Mouse (Mus musculus) layer of hippocampus, adult 2 months (tissue): ENCODE measurements at regions not wholly inside any gene's neighbourhood (a gene's known extent, or its start where the extent isn't known, plus 50 kb on each side); places are given as distances from the start of the nearest gene placed in this dataset.

Experiments
- DNase-seq, 2 experiments: peaks; one replicate each; pipeline ENCODE4 v3.0.0; 2022; ENCODE audit warnings: low spot score in 2 of 2
- H3K27ac ChIP-seq: fragments of 200-600 bp; 2 replicates; pipeline ENCODE4 v1.8.1; 2022
- H3K4me3 ChIP-seq: fragments of 200-600 bp; 2 replicates; pipeline ENCODE4 v1.8.1; 2022; ENCODE audit warnings: mild to moderate bottlenecking
- CTCF ChIP-seq: fragments of 200-600 bp; conservative IDR thresholded peaks from 2 replicates; pipeline ENCODE4 v1.8.1; 2022; ENCODE audit warnings: antibody characterized with exemption, mild to moderate bottlenecking, moderate library complexity

DNA sequence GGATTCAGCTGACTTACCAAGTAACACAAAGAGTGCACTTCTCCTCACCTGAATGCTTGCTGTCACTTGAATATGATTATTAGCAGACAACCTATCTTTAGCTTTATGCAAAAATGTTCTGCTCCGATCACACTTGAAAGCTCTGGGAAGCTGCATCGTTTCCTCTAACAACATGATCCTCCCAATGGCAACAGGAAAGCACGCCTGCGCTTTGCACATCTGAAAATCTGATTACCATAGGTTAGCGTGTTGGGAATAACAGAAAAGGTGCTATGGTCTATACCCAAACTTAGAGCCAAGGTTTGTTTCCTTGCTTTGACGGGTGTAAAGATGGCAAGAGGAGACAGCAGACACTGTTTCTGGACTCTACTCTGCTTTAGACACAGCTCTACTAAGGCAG is 417.0 kb upstream of the Jarid2 start:
- TF ChIP-seq CTCF, result no peak
- no peak overlapping the region for H3K27ac ChIP-seq
- no peak overlapping the region for H3K4me3 ChIP-seq
- no peak for DNase-seq

DNA sequence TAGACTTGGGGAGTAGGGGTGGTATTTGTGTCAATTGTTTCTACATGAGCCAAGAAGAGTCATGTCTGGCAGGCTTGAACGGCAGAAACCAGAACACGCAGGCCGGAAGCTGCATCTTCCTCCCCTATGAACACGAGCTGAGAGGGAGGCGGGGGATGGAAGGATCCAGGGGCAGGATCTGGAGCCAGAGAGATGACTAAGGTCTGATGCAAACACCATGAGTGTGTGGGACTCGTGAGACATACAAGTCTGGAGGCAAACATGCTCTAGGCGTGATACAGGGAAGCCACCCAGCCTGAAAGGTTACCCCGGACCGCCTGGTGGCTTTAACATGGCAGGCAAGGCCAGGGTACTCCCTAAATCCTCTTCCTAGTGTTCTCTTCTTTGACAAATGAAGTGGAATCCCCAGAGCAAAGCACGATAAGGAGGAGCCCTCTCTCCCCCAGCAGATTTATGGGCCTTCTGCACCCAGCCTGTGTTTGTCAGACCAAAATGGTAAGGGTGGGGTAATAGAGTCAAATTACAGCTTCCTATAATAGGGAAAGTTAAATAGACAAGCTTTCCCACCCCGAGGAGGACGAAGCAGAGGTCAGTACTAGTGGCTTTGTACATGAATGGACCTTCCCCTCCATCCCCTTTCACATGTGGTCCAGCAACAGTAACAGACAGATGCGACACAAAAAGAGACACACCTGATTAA is 412.4 kb upstream of the Jarid2 start:
- no peak overlapping the region for H3K27ac ChIP-seq
- DNase-seq, result no peak
- no peak for TF ChIP-seq CTCF
- H3K4me3 ChIP-seq, result no peak overlapping the region

DNA sequence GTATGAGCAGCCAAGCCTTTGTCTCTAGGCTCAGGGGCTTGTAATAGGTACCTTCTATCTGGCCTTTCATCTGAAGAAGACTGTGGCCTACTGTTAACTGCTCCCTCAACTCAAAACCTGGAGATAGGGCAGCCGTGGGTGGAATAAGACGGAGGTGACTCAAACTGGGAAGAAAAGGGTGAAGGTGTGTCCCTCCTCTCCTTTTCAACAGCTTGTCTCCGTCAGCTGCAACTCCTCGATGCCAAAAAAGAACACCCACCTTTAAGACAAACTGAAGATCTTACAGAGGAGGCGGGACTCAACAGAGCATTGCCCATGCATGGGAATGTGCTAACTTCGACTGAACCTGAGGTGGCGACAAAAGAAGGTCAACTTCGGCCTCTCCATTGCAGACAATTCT is 411.7 kb upstream of the Jarid2 start:
- no peak overlapping the region for H3K27ac ChIP-seq
- H3K4me3 ChIP-seq, result no peak overlapping the region
- no peak for TF ChIP-seq CTCF
- DNase-seq, result no peak

DNA sequence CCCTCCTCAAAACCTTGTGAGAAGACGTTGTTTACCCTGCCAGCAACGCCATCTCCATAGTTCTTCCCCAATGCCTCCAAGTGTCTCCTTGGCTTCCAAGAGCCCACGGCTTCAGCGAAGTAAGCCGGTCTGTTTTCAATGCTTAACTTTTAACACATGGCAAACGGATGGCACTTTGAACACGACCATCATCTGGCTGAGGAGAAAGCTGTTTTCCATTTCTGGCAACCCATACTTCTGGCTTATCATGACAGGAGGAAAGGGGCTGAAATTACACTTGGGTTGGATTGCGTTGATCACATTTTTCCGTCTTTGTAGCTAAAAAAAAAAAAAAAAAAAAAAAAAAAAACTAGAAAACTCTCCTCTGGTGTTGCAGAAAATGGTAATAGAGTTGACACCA is 410.2 kb upstream of the Jarid2 start:
- Histone ChIP-seq H3K4me3 (no peak overlapping the region), H3K27ac (no peak overlapping the region)
- no peak for TF ChIP-seq CTCF
- DNase-seq, result no peak

DNA sequence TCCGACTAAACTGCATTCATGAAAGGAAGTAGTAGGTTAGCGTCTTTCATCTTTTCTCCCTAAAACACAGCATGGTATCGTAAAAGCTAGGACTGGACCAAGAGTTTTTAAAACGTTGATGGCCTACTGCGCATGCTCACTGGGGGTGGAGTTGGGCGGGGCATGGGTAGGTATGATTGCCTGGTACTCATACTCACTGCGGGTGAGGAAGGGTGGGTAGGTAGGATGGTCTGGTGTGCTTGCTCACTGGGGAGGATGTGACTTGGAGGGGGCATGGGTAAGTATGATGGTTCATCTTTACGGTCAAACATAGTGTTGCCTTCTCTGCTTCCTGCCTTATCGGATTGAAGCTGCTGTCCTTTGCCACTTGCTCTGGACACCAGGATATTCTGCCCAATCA is 409.8 kb upstream of the Jarid2 start:
- no peak for TF ChIP-seq CTCF
- DNase-seq, result no peak
- no peak overlapping the region for H3K4me3 ChIP-seq

GRCm38 (mm10) chr13:44320311-44320710 is 409.0 kb upstream of the Jarid2 start:
- Histone ChIP-seq H3K4me3 (no peak overlapping the region), H3K27ac (no peak overlapping the region)
- no peak for TF ChIP-seq CTCF
- no peak for DNase-seq

More for the DNA sequence above, 409.8 kb upstream of the Jarid2 start:
- H3K27ac ChIP-seq, result no peak overlapping the region

DNA sequence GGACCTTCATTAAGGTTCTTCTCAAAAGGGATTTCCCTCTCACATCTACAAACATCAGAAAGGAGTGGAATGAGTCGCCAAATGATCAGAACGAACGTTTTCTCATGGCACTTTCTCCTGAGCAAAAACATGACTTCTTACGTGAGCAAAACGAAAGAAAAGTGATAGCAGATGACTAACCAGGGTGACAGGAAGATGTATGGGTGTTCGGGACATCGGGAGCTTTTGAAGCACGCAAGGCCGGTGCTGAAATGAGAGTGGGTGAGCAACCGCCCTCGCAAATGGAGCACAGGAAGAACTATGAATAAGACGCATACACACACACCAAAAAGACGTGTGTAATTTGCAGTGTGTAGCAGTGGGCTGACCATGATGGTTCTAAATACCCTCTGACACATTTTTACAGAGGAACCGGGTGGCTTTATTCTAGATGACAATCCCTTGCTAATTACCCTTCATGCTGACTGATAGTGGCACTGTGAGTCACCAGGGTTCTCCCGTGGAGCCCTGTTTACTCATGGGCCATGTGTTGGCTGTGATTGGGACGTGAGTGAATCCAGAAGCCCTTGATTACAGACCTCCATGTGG is 408.2 kb upstream of the Jarid2 start:
- no peak for TF ChIP-seq CTCF
- no peak for DNase-seq
- H3K27ac ChIP-seq, result no peak overlapping the region
- no peak overlapping the region for H3K4me3 ChIP-seq

DNA sequence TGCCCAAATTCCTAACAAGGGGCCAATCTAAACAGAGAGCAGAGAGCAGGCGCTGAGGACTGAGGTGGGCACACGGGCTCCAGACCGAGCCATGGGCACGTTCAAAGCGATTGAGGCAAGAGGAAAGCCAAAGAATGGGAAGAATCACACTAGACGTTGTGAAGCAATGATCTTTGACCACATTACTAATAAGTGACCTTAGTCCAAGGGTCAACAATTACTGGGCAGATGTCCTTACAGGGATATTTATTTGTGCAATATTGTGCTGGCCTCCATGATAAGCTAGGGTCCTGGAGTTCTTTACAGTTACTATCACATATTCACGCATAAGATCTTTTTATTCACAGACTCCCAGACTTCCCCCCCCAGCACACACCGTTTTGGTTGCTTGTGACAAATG is 400.9 kb upstream of the Jarid2 start:
- no peak for DNase-seq
- H3K27ac ChIP-seq, result no peak overlapping the region
- no peak overlapping the region for H3K4me3 ChIP-seq
- no peak for TF ChIP-seq CTCF

DNA sequence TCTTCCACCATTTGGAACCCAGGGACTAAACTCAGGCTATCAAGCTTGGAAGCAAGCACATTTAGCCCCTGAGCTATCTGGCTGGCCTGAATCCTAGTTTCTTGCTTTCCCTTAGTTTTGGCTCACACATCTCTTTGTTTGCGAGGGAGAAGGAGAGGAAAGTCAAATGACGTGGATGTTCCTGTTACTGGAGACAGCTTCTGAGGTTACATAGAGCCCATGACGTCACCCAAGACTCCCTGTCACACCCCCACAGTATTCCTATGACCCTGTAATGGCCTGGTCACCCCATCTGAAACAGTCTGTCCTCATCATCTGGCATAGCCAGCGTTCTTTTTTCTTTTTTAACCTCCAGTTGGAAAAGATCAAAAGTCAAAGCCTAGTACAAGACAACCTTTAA is 400.1 kb upstream of the Jarid2 start:
- H3K4me3 ChIP-seq, result no peak overlapping the region
- DNase-seq, result no peak
- no peak for TF ChIP-seq CTCF
- H3K27ac ChIP-seq, result no peak overlapping the region

DNA sequence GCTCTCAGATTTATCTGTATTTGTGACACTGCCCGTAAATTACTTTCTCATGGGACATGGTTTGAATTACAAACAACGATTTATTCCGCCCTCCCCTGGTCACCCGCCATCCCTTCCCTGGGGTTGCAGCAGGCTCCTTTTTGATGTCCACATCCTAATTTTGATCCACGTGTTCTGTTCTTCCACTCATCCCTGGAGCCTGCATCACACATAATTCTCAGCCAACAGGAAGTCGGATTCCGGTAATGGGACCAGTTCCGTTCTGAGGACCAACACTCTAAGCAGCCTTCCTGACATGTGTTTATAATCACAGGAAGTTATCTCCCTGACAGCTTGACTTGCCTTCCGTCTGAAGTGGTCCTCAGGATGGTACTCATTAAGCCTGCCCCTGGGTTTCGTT is 399.6 kb upstream of the Jarid2 start:
- no peak for TF ChIP-seq CTCF
- no peak for DNase-seq
- H3K4me3 ChIP-seq, result no peak overlapping the region
- no peak overlapping the region for H3K27ac ChIP-seq

DNA sequence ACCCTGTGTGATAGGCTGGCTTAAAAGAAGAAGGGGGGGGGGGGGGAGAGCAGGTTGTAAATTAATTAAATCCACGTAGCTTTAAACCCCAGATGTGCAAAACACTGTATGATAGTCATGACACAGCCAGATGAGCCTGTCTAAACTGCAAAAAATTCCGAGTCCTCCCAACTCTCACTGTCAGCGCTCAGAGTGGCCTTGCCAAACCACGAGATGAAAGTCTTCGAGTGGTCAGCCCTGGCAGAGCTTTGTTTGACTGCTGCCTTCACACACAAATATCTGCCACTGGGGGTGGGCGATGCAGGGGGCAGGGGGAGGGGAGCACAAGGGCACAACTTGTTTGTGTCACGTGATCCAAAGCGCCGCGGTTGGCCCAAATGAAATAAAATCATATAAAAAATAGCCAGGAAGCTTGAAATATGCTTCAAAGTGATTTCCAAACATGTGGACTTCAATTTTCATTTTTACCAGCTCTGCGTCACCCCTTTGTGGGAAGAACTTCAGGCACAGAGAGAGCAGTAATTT is 396.5 kb upstream of the Jarid2 start:
- H3K27ac ChIP-seq, result no peak overlapping the region
- no peak for DNase-seq
- H3K4me3 ChIP-seq, result no peak overlapping the region
- TF ChIP-seq CTCF, result no peak

- H3K27ac ChIP-seq, result no peak overlapping the region
- DNase-seq, result no peak
- no peak for TF ChIP-seq CTCF
- H3K4me3 ChIP-seq, result no peak overlapping the region
These were observed 390.1 kb upstream of the Jarid2 start for GRCm38 (mm10) chr13:44339061-44339741.

DNA sequence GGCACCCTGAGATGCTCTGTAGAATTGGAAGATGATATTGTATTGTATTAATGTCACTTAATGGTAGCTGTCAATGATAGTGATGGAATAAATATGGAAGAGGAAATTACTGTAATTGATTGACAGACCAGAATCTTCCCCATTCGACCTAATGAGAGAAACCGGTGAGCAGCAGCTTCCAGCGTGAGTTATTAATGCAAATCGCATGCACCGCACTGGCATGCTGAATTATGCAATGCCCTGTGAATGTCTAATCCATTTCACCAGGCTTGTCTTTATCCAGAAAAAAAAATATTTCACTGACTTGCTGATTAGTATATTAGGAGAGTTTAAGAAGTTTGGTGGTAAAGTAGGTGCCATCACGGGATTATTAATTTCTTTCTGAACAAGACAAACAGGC is 384.2 kb upstream of the Jarid2 start:
- Histone ChIP-seq H3K4me3 (no peak overlapping the region), H3K27ac (no peak overlapping the region)
- no peak for TF ChIP-seq CTCF
- no peak for DNase-seq

- H3K4me3 ChIP-seq, result no peak overlapping the region
- DNase-seq, result no peak
- TF ChIP-seq CTCF, result no peak
- no peak overlapping the region for H3K27ac ChIP-seq
These were observed 382.6 kb upstream of the Jarid2 start for GRCm38 (mm10) chr13:44346636-44347035.
